Mouse (Mus musculus) left cerebral cortex, postnatal 25 days (tissue): Measurements from ENCODE around the gene 4930544D05Rik. TPM values are rescaled to one million over a fixed set of nuclear protein-coding genes. Genes with fewer than 3 reads are reported as not detected.
A peak's percentile ranks its signal among the peaks of the same experiment; 100 is the strongest.
"Not testable (repeated sequence)": the region's sequence is repeated elsewhere in the genome, so short reads cannot be mapped to it uniquely, and the experiment has no call there.

Experiments
- DNase-seq, 2 experiments: peaks; one replicate each; pipeline ENCODE4 v3.0.0; 2022; ENCODE audit warnings: low spot score in 2 of 2, mixed read lengths in 1 of 2
- intact Hi-C: fragments of 180-260 bp; cut with DNase I; formaldehyde crosslinking; loops from one replicate; pipeline ENCODE4 v1.15.1; 2025
- total RNA-seq, 2 experiments: library from RNA; stranded (reverse); gene quantifications; 2 replicates each; pipeline ENCODE4 v1.2.3; 2021

Gene 4930544D05Rik
- total RNA-seq, result not detected

- intact Hi-C loops, result no loop called here
- no peak for DNase-seq
Observed at GRCm38 (mm10) chr11:70615516-70616093, at the start of gene 4930544D05Rik. TSS of gene 4930544D05Rik (plus strand) at chr11:70615848.

- no peak for DNase-seq
- intact Hi-C loops, result no loop called here
Observed at GRCm38 (mm10) chr11:70566586-70566985, 49.1 kb upstream of the 4930544D05Rik start.

- DNase-seq, intact Hi-C loops: not testable (repeated sequence)
Observed at GRCm38 (mm10) chr11:70570614-70571013, 45.0 kb upstream of the 4930544D05Rik start.

- peak in 1 of 2 experiments; percentile 82 for DNase-seq
- intact Hi-C loops, result loop anchor here (1.0 kb wide), 1 partner anchor 9 kb away; the partner anchor contains the start of gene Mink1
Observed at GRCm38 (mm10) chr11:70571641-70572040, 44.0 kb upstream of the 4930544D05Rik start.

- DNase-seq, result no peak
- intact Hi-C loops, result loop anchor here (1.0 kb wide), 1 partner anchor 10 kb away; the partner anchor contains the start of gene Mink1
Observed at GRCm38 (mm10) chr11:70572348-70572902, 43.2 kb upstream of the 4930544D05Rik start.

GRCm38 (mm10) chr11:70573872-70574271, 41.8 kb upstream of the 4930544D05Rik start:
- peak in 1 of 2 experiments; percentile 61 for DNase-seq
- intact Hi-C loops, result no loop called here

- no peak for DNase-seq
- intact Hi-C loops, result no loop called here
Observed at GRCm38 (mm10) chr11:70577201-70577600, 38.4 kb upstream of the 4930544D05Rik start.

- intact Hi-C loops, result no loop called here
Observed at GRCm38 (mm10) chr11:70578962-70579361, 36.7 kb upstream of the 4930544D05Rik start.

GRCm38 (mm10) chr11:70579710-70580357, 35.8 kb upstream of the 4930544D05Rik start:
- DNase-seq, result no peak

More at GRCm38 (mm10) chr11:70578962-70579361, 36.7 kb upstream of the 4930544D05Rik start:
- DNase-seq, result no peak

GRCm38 (mm10) chr11:70580358-70580720, 35.3 kb upstream of the 4930544D05Rik start:
- DNase-seq, result no peak
- intact Hi-C loops, result no loop called here

More at GRCm38 (mm10) chr11:70579710-70580357, 35.8 kb upstream of the 4930544D05Rik start:
- intact Hi-C loops, result no loop called here

GRCm38 (mm10) chr11:70580921-70581320, 34.7 kb upstream of the 4930544D05Rik start:
- no peak for DNase-seq
- intact Hi-C loops, result no loop called here

- intact Hi-C loops, result no loop called here
- DNase-seq, result no peak
Observed at GRCm38 (mm10) chr11:70582196-70582595, 33.5 kb upstream of the 4930544D05Rik start.

- no peak for DNase-seq
- intact Hi-C loops, result no loop called here
Observed at GRCm38 (mm10) chr11:70583022-70583714, 32.5 kb upstream of the 4930544D05Rik start.

- DNase-seq, result no peak
- intact Hi-C loops, result no loop called here
Observed at GRCm38 (mm10) chr11:70583775-70584174, 31.9 kb upstream of the 4930544D05Rik start.

GRCm38 (mm10) chr11:70585457-70585856, 30.2 kb upstream of the 4930544D05Rik start:
- intact Hi-C loops, result no loop called here
- no peak for DNase-seq

- intact Hi-C loops, result no loop called here
Observed at GRCm38 (mm10) chr11:70586261-70586660, 29.4 kb upstream of the 4930544D05Rik start.

GRCm38 (mm10) chr11:70586954-70587353, 28.7 kb upstream of the 4930544D05Rik start:
- DNase-seq, result peak in 1 of 2 experiments; percentile 32
- intact Hi-C loops, result no loop called here

More at GRCm38 (mm10) chr11:70586261-70586660, 29.4 kb upstream of the 4930544D05Rik start:
- peak in 1 of 2 experiments; percentile 63 for DNase-seq

GRCm38 (mm10) chr11:70591733-70592132, 23.9 kb upstream of the 4930544D05Rik start:
- intact Hi-C loops, result no loop called here
- no peak for DNase-seq

GRCm38 (mm10) chr11:70594253-70594989, 21.2 kb upstream of the 4930544D05Rik start:
- no peak for DNase-seq
- intact Hi-C loops, result no loop called here
